Mouse (Mus musculus): Measurements from ENCODE around the gene Dmrtc2.

Gene Dmrtc2

DNA sequence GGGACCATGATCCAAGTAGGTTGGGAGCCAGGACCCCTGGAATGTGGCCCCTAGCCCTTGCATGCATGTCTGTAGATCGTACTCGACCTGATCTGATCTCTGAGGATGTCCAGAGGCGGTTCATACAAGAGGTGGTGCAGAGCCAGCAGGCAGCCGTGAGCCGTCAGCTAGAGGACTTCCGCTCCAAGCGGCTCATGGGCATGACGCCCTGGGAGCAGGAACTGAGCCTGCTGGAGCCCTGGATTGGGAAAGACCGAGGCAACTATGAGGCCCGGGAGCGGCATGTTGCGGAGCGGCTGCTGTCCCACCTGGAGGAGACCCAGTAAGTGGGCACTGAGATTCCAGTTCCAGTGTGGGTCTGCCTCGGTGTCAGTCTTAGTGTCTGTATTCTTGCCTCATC, 42.6 kb downstream of the Dmrtc2 start:
- no peak for TF ChIP-seq GATA4 (IDR thresholded peaks at IDR 0.05; ENCODE audit: insufficient replicate concordance, low read length)

DNA sequence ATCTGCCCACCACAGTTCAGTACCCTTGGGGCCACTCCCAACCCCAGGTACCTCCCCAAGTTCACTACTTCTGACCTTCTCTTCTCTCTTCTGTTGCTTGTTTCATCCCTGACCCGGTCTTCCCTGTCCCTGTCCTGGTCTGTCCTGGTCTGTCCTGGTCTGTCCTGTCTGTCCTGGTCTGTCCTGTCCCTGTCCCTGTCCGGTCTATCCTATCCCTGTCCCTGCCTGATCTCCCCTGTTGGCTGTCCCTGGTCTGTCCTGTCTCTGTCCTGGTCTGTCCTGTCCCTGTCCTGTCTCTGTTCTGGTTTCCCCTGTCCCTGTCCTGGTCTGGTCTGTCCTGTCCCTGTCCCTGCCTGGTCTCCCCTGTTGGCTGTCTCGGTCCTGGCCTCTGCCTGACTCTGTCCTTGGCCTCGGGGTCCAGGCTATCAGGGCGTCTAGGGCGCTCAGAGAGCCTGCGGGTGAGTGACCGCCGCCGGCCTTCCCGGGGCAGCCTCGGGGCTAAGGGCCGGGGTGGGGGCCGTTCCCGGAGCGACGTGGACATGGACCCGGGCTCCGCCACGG, 49.0 kb downstream of the Dmrtc2 start:
- no peak for TF ChIP-seq GATA4 (IDR thresholded peaks at IDR 0.05; ENCODE audit: insufficient replicate concordance, low read length)

DNA sequence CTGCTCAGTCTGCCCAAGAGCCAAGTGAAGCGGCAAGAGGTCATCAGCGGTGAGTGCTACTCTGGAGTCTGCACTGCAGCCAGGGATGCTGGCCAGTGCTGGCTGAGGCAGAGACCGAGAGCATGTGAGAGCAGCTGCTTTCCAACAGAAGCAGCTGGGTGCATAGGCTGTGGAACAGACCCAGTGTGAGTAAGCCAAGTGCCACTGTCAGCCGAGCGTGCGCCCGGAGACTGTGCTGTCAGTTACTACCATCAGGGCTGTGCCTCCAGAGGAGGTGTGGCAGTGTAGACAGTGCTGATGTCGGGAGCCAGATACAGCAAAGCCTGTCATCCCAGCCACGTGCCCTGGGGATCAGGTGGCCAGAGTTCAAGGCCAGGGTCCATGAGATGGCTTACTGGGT, 49.9 kb downstream of the Dmrtc2 start:
- TF ChIP-seq GATA4 (IDR thresholded peaks at IDR 0.05; ENCODE audit: insufficient replicate concordance, low read length) = no peak

Measured in liver, adult (tissue).